Mouse (Mus musculus) heart, embryonic 12.5 days (tissue): ENCODE measurements around the gene Mtus2. TPM values are rescaled to one million over a fixed set of nuclear protein-coding genes. Genes with fewer than 3 reads are reported as not detected.

Experiments used
- ATAC-seq: fragments of 200-750 bp; cut with Nextera tagmentation; 2 replicates; pipeline ENCODE4 v1.8.0; 2017; ENCODE audit warnings: moderate TSS enrichment, moderate library complexity; ENCODE audit not compliant: insufficient number of reproducible peaks, low FRiP score
- H3K27ac ChIP-seq: fragments of 300-500 bp; sonication (generic); 2 replicates; pipeline ENCODE4 v1.5.1; 2016; ENCODE audit warnings: mild to moderate bottlenecking, moderate library complexity; ENCODE audit not compliant: poor library complexity, severe bottlenecking
- H3K27me3 ChIP-seq: fragments of 300-500 bp; sonication (generic); replicated peaks from 2 replicates; pipeline ENCODE4 v1.6.1; 2016; ENCODE audit warnings: mild to moderate bottlenecking, moderate library complexity
- H3K36me3 ChIP-seq: fragments of 300-500 bp; sonication (generic); 2 replicates; pipeline ENCODE4 v1.6.1; 2016; ENCODE audit warnings: mild to moderate bottlenecking, moderate library complexity
- H3K4me1 ChIP-seq: fragments of 300-500 bp; sonication (generic); replicated peaks from 2 replicates; pipeline ENCODE4 v1.6.1; 2016; ENCODE audit warnings: mild to moderate bottlenecking
- H3K4me2 ChIP-seq: fragments of 300-500 bp; sonication (generic); 2 replicates; pipeline ENCODE4 v1.6.1; 2016; ENCODE audit warnings: mild to moderate bottlenecking, moderate library complexity
- H3K4me3 ChIP-seq: fragments of 300-500 bp; sonication (generic); 2 replicates; pipeline ENCODE4 v1.5.1; 2016; ENCODE audit warnings: mild to moderate bottlenecking
- H3K9ac ChIP-seq: fragments of 300-500 bp; sonication (generic); 2 replicates; pipeline ENCODE4 v1.6.1; 2016; ENCODE audit warnings: mild to moderate bottlenecking, moderate library complexity
- H3K9me3 ChIP-seq: fragments of 300-500 bp; sonication (generic); replicated peaks from 2 replicates; pipeline ENCODE4 v1.6.1; 2016; ENCODE audit warnings: mild to moderate bottlenecking, moderate library complexity
- WGBS: fragments of 180-500 bp; shearing (Covaris S2); methylation state at CpG from one replicate; pipeline ENCODE4 v1.1.7; 2016; 5-methylcytosine and 5-hydroxymethylcytosine counted together
- polyA plus RNA-seq: library from polyadenylated mRNA; unstranded; fragments of >200 nt; fragmentation: Nextera tagmentation; extraction: Ambion mirVana; gene quantifications from 2 replicates; pipeline ENCODE4 v1.2.1, GENCODE M21; 2016

The Mtus2 gene
- polyA plus RNA-seq, 1 experiment from 2014 or later = 104 TPM

DNA sequence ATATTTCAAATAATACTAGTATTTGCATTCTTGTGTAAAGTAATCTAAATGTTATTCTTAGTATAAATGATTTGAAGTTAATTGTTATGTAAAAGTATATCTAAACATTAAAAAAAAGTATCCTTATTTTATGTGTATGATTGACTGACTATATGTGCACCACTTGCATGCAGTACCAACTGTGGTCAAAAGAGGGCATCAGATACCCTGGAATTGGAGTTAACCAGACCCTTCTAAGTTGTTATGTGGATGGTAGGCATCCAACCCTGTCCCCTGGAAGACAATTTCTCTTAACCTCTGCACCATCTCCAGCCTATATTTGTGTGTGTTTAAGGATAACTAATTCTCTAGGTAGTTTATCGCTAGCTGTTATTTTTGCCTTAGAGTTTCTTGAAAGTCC is 126.4 kb downstream of the Mtus2 start:
- Histone ChIP-seq H3K36me3 (no peaks in the 10 kb centered on the region), H3K9ac (no peak overlapping the region), H3K27ac (no peak overlapping the region), H3K4me1 (no peaks in the 10 kb centered on the region), H3K4me2 (no peak overlapping the region), H3K4me3 (no peak overlapping the region), H3K27me3 (no peaks in the 10 kb centered on the region), H3K9me3 (peaks cover 10% of the 10 kb centered on the region; the same call in 1 of the 2 replicates)
- ATAC-seq = no peak
- 89% methylated on average over 1 of the region's 1 CpGs for WGBS

DNA sequence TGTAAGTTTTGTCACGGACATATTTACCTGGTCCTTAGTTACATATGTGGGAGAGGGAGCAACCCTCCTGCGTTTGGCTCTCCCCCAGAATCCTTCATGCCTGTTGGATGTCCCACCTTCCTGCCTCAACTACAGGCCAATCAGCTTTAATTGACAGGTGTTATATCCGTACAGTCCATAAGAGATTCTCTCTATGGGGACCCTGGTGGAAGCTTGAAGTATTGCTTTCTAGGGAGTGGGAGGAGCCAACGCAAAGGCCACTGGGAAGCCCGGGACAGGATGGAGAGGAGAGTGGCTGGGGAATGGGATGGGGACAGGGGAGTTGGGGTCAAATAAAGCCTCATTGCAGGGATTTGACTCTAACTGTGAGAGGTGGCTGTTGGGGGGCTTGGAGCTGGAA is 127.6 kb downstream of the Mtus2 start:
- WGBS = 72% methylated on average over 5 of the region's 5 CpGs
- H3K9me3 ChIP-seq = peaks cover 15% of the 10 kb centered on the region; the same call in 1 of the 2 replicates
- no peak overlapping the region for H3K4me2 ChIP-seq
- H3K4me1 ChIP-seq = no peaks in the 10 kb centered on the region
- H3K27ac ChIP-seq = no peak overlapping the region
- no peaks in the 10 kb centered on the region for H3K27me3 ChIP-seq
- H3K9ac ChIP-seq = no peak overlapping the region
- H3K36me3 ChIP-seq = no peaks in the 10 kb centered on the region
- no peak overlapping the region for H3K4me3 ChIP-seq
- ATAC-seq = no peak

DNA sequence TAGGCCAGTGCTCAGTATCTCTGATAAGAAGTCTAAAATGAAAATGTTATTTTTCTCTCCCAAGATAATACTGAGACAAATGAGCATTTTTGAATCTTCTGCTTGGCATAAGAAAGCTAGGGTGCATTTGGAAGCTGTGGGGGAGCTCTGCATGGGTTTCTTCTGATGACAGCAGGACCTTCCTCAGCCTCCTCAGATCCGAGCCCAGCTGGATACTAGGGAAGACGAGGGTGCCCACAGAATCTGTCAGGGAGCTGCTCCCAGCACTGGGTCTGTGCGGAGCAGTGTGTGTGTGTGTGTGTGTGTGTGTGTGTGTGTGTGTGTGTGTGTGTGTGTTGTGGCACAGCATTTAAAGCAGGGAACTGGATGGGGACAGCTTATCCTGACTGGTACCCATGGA is 130.7 kb downstream of the Mtus2 start:
- 59% methylated on average over 3 of the region's 3 CpGs for WGBS
- H3K36me3 ChIP-seq = no peaks in the 10 kb centered on the region
- H3K4me2 ChIP-seq = no peak overlapping the region
- peaks cover 8% of the 10 kb centered on the region; the same call in 1 of the 2 replicates for H3K9me3 ChIP-seq
- H3K9ac ChIP-seq = no peak overlapping the region
- no peak overlapping the region for H3K27ac ChIP-seq
- H3K4me1 ChIP-seq = no peaks in the 10 kb centered on the region
- no peak overlapping the region for H3K4me3 ChIP-seq
- ATAC-seq = no peak
- H3K27me3 ChIP-seq = no peaks in the 10 kb centered on the region

DNA sequence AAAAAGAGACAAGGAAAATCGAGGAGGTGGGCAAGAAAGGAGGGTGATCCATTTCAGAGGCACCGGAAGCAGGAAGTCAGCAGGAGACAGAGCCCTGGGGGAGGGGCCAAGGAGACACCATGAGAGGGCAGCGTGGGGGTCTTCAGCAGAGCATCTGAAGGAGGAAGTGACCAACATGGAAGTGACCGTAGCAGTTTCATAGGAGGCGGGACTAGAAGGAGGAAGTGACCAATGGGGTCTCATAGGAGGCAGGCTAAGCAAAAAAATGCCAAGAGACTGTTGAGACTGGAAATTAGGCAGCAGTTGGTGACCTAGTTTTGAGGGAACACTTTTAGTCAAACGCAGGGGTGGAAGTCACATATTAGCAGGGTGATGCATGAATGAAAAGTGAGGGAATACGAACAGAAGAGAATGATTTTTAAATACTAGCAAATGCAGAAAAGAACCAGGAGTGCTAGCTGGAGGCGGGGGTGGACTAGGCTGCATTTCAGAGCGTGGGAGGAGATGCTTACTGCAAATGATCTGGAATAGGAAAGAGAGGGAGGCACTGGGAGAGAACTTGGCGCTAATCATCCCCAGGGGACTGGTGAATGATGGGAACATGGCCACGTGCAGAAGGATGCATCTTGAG is 133.2 kb downstream of the Mtus2 start:
- no peak overlapping the region for H3K4me2 ChIP-seq
- H3K9ac ChIP-seq = no peak overlapping the region
- no peak overlapping the region for H3K4me3 ChIP-seq
- no peak for ATAC-seq
- H3K4me1 ChIP-seq = no peaks in the 10 kb centered on the region
- no peaks in the 10 kb centered on the region for H3K36me3 ChIP-seq
- 69% methylated on average over 11 of the region's 11 CpGs for WGBS
- no peak overlapping the region for H3K27ac ChIP-seq
- 0 out of 2 replicates have a peak, but pooled peaks cover 6% of the 10 kb centered on the region for H3K9me3 ChIP-seq
- H3K27me3 ChIP-seq = no peaks in the 10 kb centered on the region

DNA sequence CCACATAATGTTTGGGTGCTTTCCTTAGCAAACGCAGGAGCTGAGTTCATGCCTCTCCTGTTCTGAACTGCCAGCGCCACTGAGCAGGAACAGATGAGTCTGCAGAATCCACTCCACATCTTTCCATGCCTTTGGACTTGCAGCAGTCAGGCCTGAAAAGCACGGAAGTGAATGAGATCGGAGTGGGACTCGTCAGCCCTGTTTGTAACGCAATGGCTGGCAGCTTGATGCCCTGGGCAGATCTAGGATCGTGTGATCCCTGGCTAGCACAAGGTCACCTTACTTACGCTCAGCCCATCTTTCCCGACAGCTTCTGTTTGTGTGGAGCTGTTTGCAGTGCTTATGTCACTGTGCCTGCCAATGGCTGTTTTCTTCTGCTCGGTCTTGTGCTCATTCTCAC is 137.5 kb downstream of the Mtus2 start:
- Histone ChIP-seq H3K4me3 (no peak overlapping the region), H3K4me1 (no peaks in the 10 kb centered on the region), H3K36me3 (no peaks in the 10 kb centered on the region), H3K9me3 (no peaks in the 10 kb centered on the region), H3K9ac (no peak overlapping the region), H3K27ac (no peak overlapping the region), H3K4me2 (no peak overlapping the region), H3K27me3 (no peaks in the 10 kb centered on the region)
- 42% methylated on average over 10 of the region's 10 CpGs for WGBS
- ATAC-seq = no peak

DNA sequence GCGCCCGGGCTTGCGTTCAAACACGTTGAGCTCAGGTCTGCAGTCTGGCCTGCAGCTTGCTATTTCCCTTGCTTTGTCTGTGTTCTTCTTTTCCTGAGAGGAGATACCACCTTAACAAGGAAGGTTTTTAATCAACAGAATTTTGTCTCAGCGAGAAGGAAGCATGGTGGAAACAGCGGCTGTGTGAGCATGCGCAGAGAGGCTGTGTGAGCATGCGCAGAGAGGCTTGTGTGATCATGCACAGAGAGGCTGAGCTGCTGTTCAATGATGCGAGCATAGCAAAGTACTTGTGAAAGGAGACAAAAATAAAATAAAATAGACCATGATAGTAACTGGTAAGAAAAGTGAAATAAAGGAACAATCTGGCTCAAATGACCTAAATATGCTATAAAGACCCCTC is 142.2 kb downstream of the Mtus2 start:
- Histone ChIP-seq H3K9ac (no peak overlapping the region), H3K4me1 (no peaks in the 10 kb centered on the region), H3K27me3 (no peaks in the 10 kb centered on the region), H3K4me3 (no peak overlapping the region), H3K9me3 (peaks cover 6% of the 10 kb centered on the region; the same call in 1 of the 2 replicates), H3K36me3 (no peaks in the 10 kb centered on the region), H3K4me2 (no peak overlapping the region), H3K27ac (no peak overlapping the region)
- no peak for ATAC-seq
- WGBS = 88% methylated on average over 9 of the region's 9 CpGs

DNA sequence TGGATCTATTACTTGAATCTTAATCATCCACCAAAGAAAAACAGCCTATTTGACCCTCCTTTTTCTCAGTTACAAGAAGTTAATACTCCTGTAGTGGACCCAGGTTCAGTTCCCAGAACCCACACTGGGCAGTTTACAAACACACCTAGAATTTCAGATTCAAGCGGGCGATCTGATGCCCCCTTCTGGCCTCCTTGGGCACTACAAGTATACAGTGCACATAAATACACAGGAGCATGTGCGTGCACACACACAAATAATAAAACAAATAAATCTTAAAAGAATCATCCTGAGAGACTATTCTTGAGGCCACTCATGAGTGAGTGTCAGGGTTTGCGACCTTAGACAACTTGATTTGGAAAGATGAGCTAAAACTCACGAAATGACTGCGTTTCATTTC is 150.2 kb downstream of the Mtus2 start:
- WGBS = 80% methylated on average over 6 of the region's 6 CpGs
- no peak for ATAC-seq
- H3K27ac ChIP-seq = no peak overlapping the region

DNA sequence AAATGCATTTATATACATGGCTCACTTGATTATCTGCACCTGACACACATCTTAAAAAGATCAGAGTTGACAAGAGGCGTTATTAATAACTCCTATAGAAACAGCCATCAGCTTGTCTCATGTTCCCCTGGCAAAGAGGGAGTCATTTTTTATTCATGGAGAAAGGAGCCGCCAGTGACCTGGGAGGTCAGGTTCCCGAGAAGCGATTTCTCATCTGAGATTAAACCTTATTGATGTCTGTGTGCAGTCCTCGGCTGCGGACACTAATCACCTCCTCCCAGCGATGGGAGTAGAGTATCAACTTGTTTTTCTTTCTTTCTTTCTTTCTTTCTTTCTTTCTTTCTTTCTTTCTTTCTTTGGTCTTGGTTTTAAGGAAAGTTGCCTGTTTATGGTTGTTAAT is 150.8 kb downstream of the Mtus2 start:
- Histone ChIP-seq H3K4me1 (no peaks in the 10 kb centered on the region), H3K9ac (no peak overlapping the region), H3K27me3 (no peaks in the 10 kb centered on the region), H3K4me3 (no peak overlapping the region), H3K4me2 (no peak overlapping the region), H3K9me3 (peaks cover 3% of the 10 kb centered on the region; the same call in 1 of the 2 replicates), H3K36me3 (no peaks in the 10 kb centered on the region), H3K27ac (no peak overlapping the region)
- WGBS = 69% methylated on average over 7 of the region's 7 CpGs
- ATAC-seq = no peak

More for the DNA sequence above, 150.2 kb downstream of the Mtus2 start:
- H3K4me3 ChIP-seq = no peak overlapping the region
- H3K9me3 ChIP-seq = peaks cover 6% of the 10 kb centered on the region; the same call in 1 of the 2 replicates
- H3K36me3 ChIP-seq = no peaks in the 10 kb centered on the region
- H3K9ac ChIP-seq = no peak overlapping the region
- no peaks in the 10 kb centered on the region for H3K27me3 ChIP-seq
- H3K4me1 ChIP-seq = no peaks in the 10 kb centered on the region
- no peak overlapping the region for H3K4me2 ChIP-seq

DNA sequence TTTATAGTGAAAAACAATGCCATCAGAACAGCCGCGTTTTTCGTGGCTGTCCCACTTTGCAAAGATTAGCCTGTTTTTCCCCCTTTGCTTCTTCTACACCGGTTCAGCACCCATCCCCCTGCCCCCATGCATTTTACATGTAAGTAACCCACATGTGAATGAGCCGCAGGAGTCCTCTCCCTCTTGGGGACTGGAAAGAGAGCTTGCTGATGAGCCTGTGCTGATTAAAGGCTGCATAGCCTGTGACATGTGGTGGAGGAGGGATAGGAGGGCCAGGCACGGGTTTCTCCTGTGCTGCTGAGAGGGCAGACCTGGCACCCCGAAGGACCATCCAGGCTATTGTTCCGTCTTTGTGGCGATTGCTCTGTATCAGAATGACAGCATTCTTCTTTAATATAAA is 151.2 kb downstream of the Mtus2 start:
- no peak overlapping the region for H3K4me3 ChIP-seq
- no peak overlapping the region for H3K9ac ChIP-seq
- H3K27ac ChIP-seq = no peak overlapping the region
- no peaks in the 10 kb centered on the region for H3K27me3 ChIP-seq
- 49% methylated on average over 9 of the region's 9 CpGs for WGBS
- no peak for ATAC-seq
- no peaks in the 10 kb centered on the region for H3K4me1 ChIP-seq
- no peak overlapping the region for H3K4me2 ChIP-seq
- no peaks in the 10 kb centered on the region for H3K36me3 ChIP-seq
- no peaks in the 10 kb centered on the region for H3K9me3 ChIP-seq

DNA sequence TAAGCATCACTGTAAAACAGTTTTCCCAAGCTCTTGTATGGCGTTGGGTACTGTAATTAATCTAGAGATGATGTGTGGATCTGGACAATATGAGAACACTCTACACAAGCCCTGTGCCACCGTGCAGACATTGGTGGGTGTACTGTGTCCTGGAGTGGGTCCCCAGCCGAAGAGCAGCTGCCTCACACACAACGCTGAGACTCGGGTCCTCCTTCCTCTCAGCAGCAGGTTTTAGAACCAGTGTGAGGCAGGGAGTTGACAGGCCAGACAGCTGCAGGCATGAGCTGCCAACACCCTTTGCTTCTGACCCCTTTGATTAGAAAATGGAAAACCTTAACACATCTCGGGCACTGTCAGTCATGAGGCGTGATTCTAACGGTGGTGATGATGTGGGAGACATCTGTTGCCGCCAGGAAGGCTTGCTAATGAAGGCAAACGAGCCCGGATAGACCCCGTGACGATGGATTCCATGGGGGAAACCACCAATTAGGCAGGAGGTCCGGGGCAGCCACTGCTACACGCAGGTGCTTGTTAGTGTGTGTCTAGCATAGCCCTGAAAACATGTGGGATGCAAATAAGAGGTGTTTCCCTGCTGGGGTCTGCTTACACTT is 158.2 kb downstream of the Mtus2 start:
- Histone ChIP-seq H3K4me2 (no peak overlapping the region), H3K4me1 (no peaks in the 10 kb centered on the region), H3K27ac (no peak overlapping the region), H3K27me3 (no peaks in the 10 kb centered on the region), H3K9ac (no peak overlapping the region), H3K9me3 (no peaks in the 10 kb centered on the region), H3K36me3 (no peaks in the 10 kb centered on the region), H3K4me3 (no peak overlapping the region)
- 48% methylated on average over 15 of the region's 15 CpGs for WGBS
- no peak for ATAC-seq

DNA sequence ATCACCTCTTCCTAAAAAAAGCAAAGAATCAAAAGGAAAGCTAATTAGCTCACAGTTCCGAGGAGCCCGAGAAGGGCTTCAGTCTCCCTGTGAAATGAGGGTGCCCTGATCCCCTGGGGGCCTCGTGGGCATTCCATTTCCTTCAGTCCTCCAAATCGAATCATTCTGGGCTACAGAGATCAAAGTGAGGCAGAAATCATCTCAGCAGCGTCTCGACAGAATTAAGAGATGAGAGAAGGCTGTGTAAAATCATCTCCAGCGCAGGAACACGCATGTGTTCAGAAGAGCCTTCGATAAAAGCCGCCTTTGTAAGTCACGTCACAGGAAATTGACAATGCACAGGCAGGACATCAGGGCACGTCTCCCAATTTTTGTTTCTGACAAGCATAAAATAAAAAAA is 167.2 kb downstream of the Mtus2 start:
- Histone ChIP-seq H3K9me3 (no peaks in the 10 kb centered on the region), H3K4me1 (no peaks in the 10 kb centered on the region), H3K36me3 (no peaks in the 10 kb centered on the region), H3K27me3 (no peaks in the 10 kb centered on the region), H3K4me3 (no peak overlapping the region), H3K4me2 (no peak overlapping the region), H3K9ac (no peak overlapping the region), H3K27ac (no peak overlapping the region)
- WGBS = 76% methylated on average over 12 of the region's 12 CpGs
- no peak for ATAC-seq
